Mouse (Mus musculus): ENCODE measurements around the gene Cotl1. TPM values are rescaled to one million over a fixed set of nuclear protein-coding genes. Genes with fewer than 3 reads are reported as not detected.

Cotl1 gene
- polyA plus RNA-seq, 1 experiment from 2014 or later, result 101 TPM

- no peaks in the 10 kb centered on the region for H3K27me3 ChIP-seq (ENCODE audit: insufficient read depth, low read length)
- no peak overlapping the region for H3K4me3 ChIP-seq (replicated peaks; ENCODE audit: low read depth, low read length)
- no peaks in the 10 kb centered on the region for H3K36me3 ChIP-seq (ENCODE audit: insufficient read depth, low read length)
- 74% methylated on average over 7 of the region's 7 CpGs for WGBS
- DNase-seq (ENCODE audit: low spot score) (no peak), ATAC-seq (replicated peaks; ENCODE audit: low FRiP score, low read depth) (no peak)
- H3K27ac ChIP-seq, result no peak overlapping the region
- H3K9ac ChIP-seq (ENCODE audit: low read depth, low read length), result no peak overlapping the region
- peaks cover 48% of the 10 kb centered on the region for H3K4me1 ChIP-seq (replicated peaks; ENCODE audit: insufficient read depth, low read length)
- no peak overlapping the region for H3K4me2 ChIP-seq (ENCODE audit: low read length)
- no peak for TF ChIP-seq CTCF (IDR thresholded peaks at IDR 0.05; ENCODE audit: low read depth)
- no peaks in the 10 kb centered on the region for H3K9me3 ChIP-seq (replicated peaks; ENCODE audit: low read length)
Measured at GRCm38 (mm10) chr8:119830589-119830988, 9.8 kb downstream of the Cotl1 start.

DNA sequence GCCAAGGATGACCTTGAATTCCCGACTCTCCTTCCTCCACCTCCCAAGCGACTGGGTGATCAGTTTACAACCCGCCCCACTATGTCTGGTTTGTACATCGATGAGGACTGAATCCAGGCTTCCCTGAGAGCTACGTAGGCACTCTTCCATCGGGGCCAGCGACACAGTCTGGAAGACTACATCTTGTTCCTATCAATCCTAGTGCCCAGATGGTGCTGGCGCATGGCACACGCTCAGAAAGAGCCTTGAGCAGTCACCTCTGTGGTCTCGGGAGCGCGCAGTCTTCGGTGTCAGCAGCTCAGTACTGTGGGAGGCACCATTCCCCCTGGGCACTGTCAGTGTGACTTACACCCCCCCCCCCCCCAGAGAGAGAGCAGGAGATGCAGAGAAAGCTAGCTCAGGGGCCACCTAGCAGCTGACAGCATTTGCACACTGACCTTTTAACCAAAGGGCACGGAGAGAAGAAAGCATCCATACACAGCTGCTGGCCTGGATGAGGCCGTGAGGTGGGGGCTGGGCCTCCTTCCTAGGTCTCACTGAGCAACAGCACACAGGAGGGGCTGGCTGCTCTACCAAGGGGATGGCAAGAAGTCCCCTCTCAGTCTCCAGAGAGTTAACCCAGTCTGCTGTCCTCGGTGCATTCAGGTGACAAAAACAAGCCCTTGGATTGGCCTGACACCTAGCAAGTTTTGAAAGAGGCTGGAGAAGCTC lies 10.3 kb downstream of the Cotl1 start:
- no peaks in the 10 kb centered on the region for H3K27me3 ChIP-seq (ENCODE audit: insufficient read depth, low read length)
- peaks cover 48% of the 10 kb centered on the region for H3K4me1 ChIP-seq (replicated peaks; ENCODE audit: insufficient read depth, low read length)
- no peak overlapping the region for H3K27ac ChIP-seq
- no peak overlapping the region for H3K4me3 ChIP-seq (replicated peaks; ENCODE audit: low read depth, low read length)
- TF ChIP-seq CTCF (IDR thresholded peaks at IDR 0.05; ENCODE audit: low read depth), result no peak
- no peaks in the 10 kb centered on the region for H3K9me3 ChIP-seq (replicated peaks; ENCODE audit: low read length)
- H3K4me2 ChIP-seq (ENCODE audit: low read length), result no peak overlapping the region
- no peak overlapping the region for H3K9ac ChIP-seq (ENCODE audit: low read depth, low read length)
- ATAC-seq (replicated peaks; ENCODE audit: low FRiP score, low read depth), result peak; percentile 22; the same call in 1 of the 2 replicates
- DNase-seq (ENCODE audit: low spot score), result no peak
- H3K36me3 ChIP-seq (ENCODE audit: insufficient read depth, low read length), result no peaks in the 10 kb centered on the region
- 38% methylated on average over 16 of the region's 16 CpGs for WGBS

DNA sequence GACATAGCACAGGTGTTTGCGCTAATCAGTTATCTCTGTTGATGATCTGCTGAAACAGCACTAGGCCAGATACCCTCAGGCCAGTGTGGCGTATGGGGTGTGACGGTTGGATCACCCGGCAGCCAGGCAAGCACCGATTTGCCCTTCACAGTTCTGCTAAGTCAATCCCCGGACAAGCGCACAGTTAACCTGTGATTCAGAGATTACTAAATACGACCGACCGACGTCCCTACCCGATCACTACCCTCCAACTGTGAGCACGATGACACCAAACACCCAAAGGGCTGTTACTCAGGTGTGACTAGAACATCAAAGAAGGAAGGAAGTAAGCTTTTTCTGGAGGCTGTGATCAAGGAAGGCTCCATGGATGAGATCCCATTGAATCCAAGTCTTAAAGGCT lies 10.9 kb downstream of the Cotl1 start:
- H3K4me3 ChIP-seq (replicated peaks; ENCODE audit: low read depth, low read length), result no peak overlapping the region
- DNase-seq (ENCODE audit: low spot score), result no peak
- WGBS, result 58% methylated on average over 13 of the region's 13 CpGs
- no peak overlapping the region for H3K9ac ChIP-seq (ENCODE audit: low read depth, low read length)
- no peak overlapping the region for H3K27ac ChIP-seq
- H3K9me3 ChIP-seq (replicated peaks; ENCODE audit: low read length), result no peaks in the 10 kb centered on the region
- no peak overlapping the region for H3K4me2 ChIP-seq (ENCODE audit: low read length)
- no peaks in the 10 kb centered on the region for H3K27me3 ChIP-seq (ENCODE audit: insufficient read depth, low read length)
- H3K4me1 ChIP-seq (replicated peaks; ENCODE audit: insufficient read depth, low read length), result peaks cover 48% of the 10 kb centered on the region
- ATAC-seq (replicated peaks; ENCODE audit: low FRiP score, low read depth), result no peak
- no peaks in the 10 kb centered on the region for H3K36me3 ChIP-seq (ENCODE audit: insufficient read depth, low read length)
- TF ChIP-seq CTCF (IDR thresholded peaks at IDR 0.05; ENCODE audit: low read depth), result no peak

GRCm38 (mm10) chr8:119829015-119829414 lies 11.3 kb downstream of the Cotl1 start:
- Histone ChIP-seq H3K27ac (no peak overlapping the region), H3K27me3 (ENCODE audit: insufficient read depth, low read length) (no peaks in the 10 kb centered on the region), H3K9ac (ENCODE audit: low read depth, low read length) (no peak overlapping the region), H3K4me2 (ENCODE audit: low read length) (no peak overlapping the region), H3K9me3 (replicated peaks; ENCODE audit: low read length) (no peaks in the 10 kb centered on the region), H3K4me3 (replicated peaks; ENCODE audit: low read depth, low read length) (no peak overlapping the region), H3K4me1 (replicated peaks; ENCODE audit: insufficient read depth, low read length) (peaks cover 48% of the 10 kb centered on the region), H3K36me3 (ENCODE audit: insufficient read depth, low read length) (no peaks in the 10 kb centered on the region)
- ATAC-seq (replicated peaks; ENCODE audit: low FRiP score, low read depth) (no peak), DNase-seq (ENCODE audit: low spot score) (no peak)
- TF ChIP-seq CTCF (IDR thresholded peaks at IDR 0.05; ENCODE audit: low read depth), result no peak
- WGBS, result 65% methylated on average over 10 of the region's 10 CpGs

DNA sequence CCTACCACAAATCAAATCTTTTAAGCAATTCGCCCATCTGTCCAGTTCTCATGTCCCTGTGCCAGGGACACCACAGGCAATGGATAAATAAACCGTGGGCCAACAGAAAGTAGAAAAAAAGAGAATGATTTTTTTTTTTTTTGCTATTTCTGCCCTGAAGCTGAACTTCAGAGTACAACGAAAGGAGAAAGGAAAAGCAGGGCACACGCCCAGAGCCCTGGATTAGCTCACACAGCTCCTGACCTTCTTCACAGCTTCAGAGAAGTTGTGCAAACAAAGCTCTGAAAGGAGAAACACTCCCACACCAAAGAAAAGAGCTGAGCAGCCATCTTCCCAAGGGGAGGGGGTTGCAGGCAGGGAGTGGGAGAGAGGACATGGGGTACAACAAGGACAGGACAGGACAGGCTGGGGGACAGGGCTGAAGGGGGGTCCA lies 12.6 kb downstream of the Cotl1 start:
- no peaks in the 10 kb centered on the region for H3K36me3 ChIP-seq (ENCODE audit: insufficient read depth, low read length)
- no peaks in the 10 kb centered on the region for H3K27me3 ChIP-seq (ENCODE audit: insufficient read depth, low read length)
- H3K27ac ChIP-seq, result peak overlapping the region; percentile 33; the same call in 1 of the 2 replicates
- no peak overlapping the region for H3K9ac ChIP-seq (ENCODE audit: low read depth, low read length)
- TF ChIP-seq CTCF (IDR thresholded peaks at IDR 0.05; ENCODE audit: low read depth), result no peak
- no peak overlapping the region for H3K4me2 ChIP-seq (ENCODE audit: low read length)
- WGBS, result 27% methylated on average over 4 of the region's 4 CpGs
- no peaks in the 10 kb centered on the region for H3K9me3 ChIP-seq (replicated peaks; ENCODE audit: low read length)
- ATAC-seq (replicated peaks; ENCODE audit: low FRiP score, low read depth) (no peak), DNase-seq (ENCODE audit: low spot score) (peak; percentile 69)
- peaks cover 42% of the 10 kb centered on the region for H3K4me1 ChIP-seq (replicated peaks; ENCODE audit: insufficient read depth, low read length)
- H3K4me3 ChIP-seq (replicated peaks; ENCODE audit: low read depth, low read length), result no peak overlapping the region

DNA sequence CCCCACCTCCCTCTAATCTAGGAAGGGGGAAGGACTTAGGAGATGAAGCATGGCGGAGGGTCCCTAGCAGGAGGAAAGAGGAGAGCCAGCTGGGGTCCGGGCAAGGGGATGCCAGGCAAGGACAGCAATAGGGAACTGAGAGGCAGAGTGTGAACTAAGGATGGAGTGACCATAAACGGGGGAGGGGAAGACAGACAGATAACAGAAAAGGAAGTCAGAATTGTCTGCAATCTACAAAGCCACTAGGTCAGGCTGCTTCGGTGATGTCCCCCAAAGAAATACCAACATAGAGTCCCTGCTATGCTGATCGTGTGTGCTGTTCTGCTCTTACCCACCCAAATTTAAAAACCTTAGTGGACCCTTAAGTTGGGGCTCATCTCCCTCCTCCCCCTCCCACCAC lies 13.4 kb downstream of the Cotl1 start:
- 0 out of 2 replicates have a peak overlapping the region, but pooled peaks have one; percentile 33 for H3K27ac ChIP-seq
- DNase-seq (ENCODE audit: low spot score), result no peak
- 0 out of 2 replicates have a peak, but pooled peaks cover 5% of the 10 kb centered on the region for H3K36me3 ChIP-seq (ENCODE audit: insufficient read depth, low read length)
- no peak for ATAC-seq (replicated peaks; ENCODE audit: low FRiP score, low read depth)
- no peaks in the 10 kb centered on the region for H3K27me3 ChIP-seq (ENCODE audit: insufficient read depth, low read length)
- no peak overlapping the region for H3K4me3 ChIP-seq (replicated peaks; ENCODE audit: low read depth, low read length)
- no peak overlapping the region for H3K9ac ChIP-seq (ENCODE audit: low read depth, low read length)
- no peaks in the 10 kb centered on the region for H3K9me3 ChIP-seq (replicated peaks; ENCODE audit: low read length)
- WGBS, result 79% methylated on average over 5 of the region's 5 CpGs
- peaks cover 34% of the 10 kb centered on the region for H3K4me1 ChIP-seq (replicated peaks; ENCODE audit: insufficient read depth, low read length)
- H3K4me2 ChIP-seq (ENCODE audit: low read length), result no peak overlapping the region
- TF ChIP-seq CTCF (IDR thresholded peaks at IDR 0.05; ENCODE audit: low read depth), result no peak
